Mouse (Mus musculus) lung, adult 2 months (tissue): ENCODE data around the gene Polr3b. TPM values are rescaled to one million over a fixed set of nuclear protein-coding genes. Genes with fewer than 3 reads are reported as not detected.

Experiments
- DNase-seq: peaks from one replicate; pipeline ENCODE4 v3.0.0; 2022
- H3K4me1 ChIP-seq: fragments of 200-500 bp; 2 replicates; pipeline ENCODE4 v1.6.1; 2011; ENCODE audit warnings: low read length; ENCODE audit not compliant: control insufficient read depth, insufficient read depth
- H3K4me3 ChIP-seq: fragments of 200-500 bp; replicated peaks from 2 replicates; pipeline ENCODE3; 2011; ENCODE audit warnings: low read depth, mild to moderate bottlenecking, control low read depth, low read length; ENCODE audit errors: extremely low read depth
- CTCF ChIP-seq: fragments of 200-500 bp; IDR thresholded peaks from 2 replicates; pipeline ENCODE4 v1.5.1; 2011; ENCODE audit warnings: mild to moderate bottlenecking, low read length, control low read depth; ENCODE audit not compliant: insufficient read depth
- POLR2A ChIP-seq: fragments of 200-500 bp; IDR thresholded peaks from 2 replicates; pipeline ENCODE4 v1.6.1; 2011; ENCODE audit warnings: low read depth, mild to moderate bottlenecking, control low read depth, low read length, borderline replicate concordance; ENCODE audit errors: extremely low read depth
- WGBS: fragments of 180-500 bp; shearing (Covaris S2); methylation state at CpG from one replicate; pipeline ENCODE4 v1.1.7; 2018; 5-methylcytosine and 5-hydroxymethylcytosine counted together
- polyA plus RNA-seq: library from polyadenylated mRNA; depleted of rRNA; stranded (reverse); fragments of >200 nt; gene quantifications from 2 replicates; pipeline ENCODE4 v1.2.3, GENCODE M21; 2012

The Polr3b gene
- polyA plus RNA-seq, 1 experiment: 5.7 TPM

- DNase-seq: no peak
Observed at GRCm38 (mm10) chr10:84582236-84582635, 39.9 kb upstream of the Polr3b start.

GRCm38 (mm10) chr10:84584451-84585293 lies 37.4 kb upstream of the Polr3b start:
- TF ChIP-seq POLR2A (no peak), CTCF (no peak)
- WGBS: 39% methylated on average over 11 of the region's 11 CpGs
- no peak for DNase-seq
- Histone ChIP-seq H3K4me1 (peaks cover 25% of the 10 kb centered on the region), H3K4me3 (no peak overlapping the region)

More at GRCm38 (mm10) chr10:84582236-84582635, 39.9 kb upstream of the Polr3b start:
- Histone ChIP-seq H3K4me1 (peaks cover 35% of the 10 kb centered on the region), H3K4me3 (no peak overlapping the region)
- WGBS: 63% methylated on average over 7 of the region's 7 CpGs
- no peak for TF ChIP-seq POLR2A
- TF ChIP-seq CTCF: no peak

GRCm38 (mm10) chr10:84585294-84585650 lies 36.8 kb upstream of the Polr3b start:
- WGBS: 46% methylated on average over 2 of the region's 2 CpGs
- no peak for TF ChIP-seq POLR2A
- TF ChIP-seq CTCF: no peak
- H3K4me3 ChIP-seq: no peak overlapping the region
- peaks cover 21% of the 10 kb centered on the region for H3K4me1 ChIP-seq
- no peak for DNase-seq

- peaks cover 1% of the 10 kb centered on the region; the same call in 1 of the 2 replicates for H3K4me1 ChIP-seq
- H3K4me3 ChIP-seq: no peak overlapping the region
- TF ChIP-seq POLR2A (no peak), CTCF (no peak)
- WGBS: 72% methylated on average over 14 of the region's 14 CpGs
- no peak for DNase-seq
Observed at GRCm38 (mm10) chr10:84590956-84591355, 31.1 kb upstream of the Polr3b start.

- WGBS: 73% methylated on average over 2 of the region's 2 CpGs
- no peaks in the 10 kb centered on the region for H3K4me1 ChIP-seq
Observed at GRCm38 (mm10) chr10:84591640-84592148, 30.4 kb upstream of the Polr3b start.

GRCm38 (mm10) chr10:84592745-84593144 lies 29.3 kb upstream of the Polr3b start:
- no peak for TF ChIP-seq CTCF
- no peak for TF ChIP-seq POLR2A
- Histone ChIP-seq H3K4me3 (no peak overlapping the region), H3K4me1 (peaks cover 4% of the 10 kb centered on the region; the same call in 1 of the 2 replicates)
- WGBS: 56% methylated on average over 3 of the region's 3 CpGs
- no peak for DNase-seq

More at GRCm38 (mm10) chr10:84591640-84592148, 30.4 kb upstream of the Polr3b start:
- DNase-seq: no peak
- TF ChIP-seq POLR2A: no peak
- TF ChIP-seq CTCF: no peak
- H3K4me3 ChIP-seq: no peak overlapping the region

GRCm38 (mm10) chr10:84597127-84597785 lies 24.8 kb upstream of the Polr3b start:
- TF ChIP-seq POLR2A (no peak), CTCF (no peak)
- no peak overlapping the region for H3K4me3 ChIP-seq
- no peak for DNase-seq
- H3K4me1 ChIP-seq: peaks cover 9% of the 10 kb centered on the region
- WGBS: 14% methylated on average over 3 of the region's 3 CpGs

- peaks cover 9% of the 10 kb centered on the region for H3K4me1 ChIP-seq
- H3K4me3 ChIP-seq: no peak overlapping the region
- no peak for DNase-seq
- TF ChIP-seq CTCF (no peak), POLR2A (no peak)
- WGBS: 23% methylated on average over 1 of the region's 1 CpGs
Observed at GRCm38 (mm10) chr10:84598172-84598571, 23.9 kb upstream of the Polr3b start.

- DNase-seq: no peak
- no peak for TF ChIP-seq CTCF
- no peak for TF ChIP-seq POLR2A
- H3K4me3 ChIP-seq: no peak overlapping the region
- WGBS: 72% methylated on average over 6 of the region's 6 CpGs
- H3K4me1 ChIP-seq: peaks cover 9% of the 10 kb centered on the region
Observed at GRCm38 (mm10) chr10:84600136-84600535, 22.0 kb upstream of the Polr3b start.

GRCm38 (mm10) chr10:84604335-84604734 lies 17.8 kb upstream of the Polr3b start:
- WGBS: 75% methylated on average over 1 of the region's 1 CpGs
- no peak for DNase-seq
- Histone ChIP-seq H3K4me1 (no peaks in the 10 kb centered on the region), H3K4me3 (no peak overlapping the region)
- TF ChIP-seq CTCF (no peak), POLR2A (no peak)

- no peak for DNase-seq
- WGBS: 65% methylated on average over 3 of the region's 3 CpGs
- peaks cover 15% of the 10 kb centered on the region for H3K4me1 ChIP-seq
- no peak overlapping the region for H3K4me3 ChIP-seq
- no peak for TF ChIP-seq POLR2A
- TF ChIP-seq CTCF: no peak
Observed at GRCm38 (mm10) chr10:84608361-84608760, 13.7 kb upstream of the Polr3b start.
